ENCODE assay signal across 9 mouse cellular contexts in the genomic region with DNA sequence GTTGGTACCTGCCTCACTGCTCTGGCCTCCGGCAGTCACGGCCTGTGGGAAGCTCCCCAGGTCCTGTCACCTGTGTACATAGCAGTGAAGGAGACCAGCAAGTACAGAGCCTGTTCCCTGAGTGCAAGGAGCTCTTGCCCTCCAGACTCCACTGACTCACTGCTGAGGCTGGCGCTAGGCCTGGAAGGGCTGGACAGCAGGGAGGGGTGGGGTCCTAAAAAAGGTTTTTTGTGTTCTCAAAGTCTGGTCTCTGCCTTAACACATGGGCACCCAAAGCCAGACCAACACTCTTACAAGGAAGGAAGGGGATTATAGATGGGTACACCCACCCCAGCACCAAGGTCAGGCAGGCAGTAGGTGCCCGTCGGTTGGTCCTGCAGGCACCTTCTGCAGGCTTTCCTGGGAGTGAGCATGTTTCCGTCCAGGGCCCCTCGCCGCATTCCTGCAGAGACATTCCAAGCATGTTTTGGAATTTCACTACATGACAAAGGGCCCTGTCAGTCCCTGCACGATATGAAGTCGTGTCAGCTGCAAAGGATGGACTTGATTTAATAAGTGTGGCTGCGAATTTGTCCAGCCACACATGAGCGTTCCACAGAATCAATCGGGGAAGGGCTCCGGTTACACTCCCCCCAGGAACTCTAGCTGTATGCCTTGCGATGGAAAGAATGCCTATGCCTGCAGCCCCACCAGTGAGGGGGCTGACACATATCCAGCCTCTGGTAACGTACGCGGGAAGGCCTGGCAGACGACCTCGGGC. TPM values are rescaled to one million over a fixed set of nuclear protein-coding genes. Genes with fewer than 3 reads are reported as not detected.
DNase-seq lines count a peak whose midpoint lies in the region; ATAC-seq lines count a peak whose summit lies in the region.
"Had no signal": no experiment of that assay in that cellular context is flagged by ENCODE, and none has a peak within 500 bp of the region (broad histone marks: within the 10 kb centered on the region; RNA-seq: fewer than 3 reads in every experiment).

No protein-coding gene starts in this region.

- 30% methylated on average over 20 of the region's 20 CpGs for WGBS in kidney, embryonic 15.5 days
- WGBS in embryonic facial prominence, embryonic 10.5 days: 26% methylated on average over 20 of the region's 20 CpGs

- no peaks in the 10 kb centered on the region for H3K27me3 ChIP-seq in kidney, embryonic 15.5 days
- no peaks in the 10 kb centered on the region; the same call in 1 of the 2 replicates for H3K27me3 ChIP-seq in embryonic facial prominence, embryonic 10.5 days (replicated peaks; ENCODE audit: low read depth, poor library complexity, severe bottlenecking)

- H3K9ac ChIP-seq in kidney, embryonic 15.5 days: no peak overlapping the region

- no peaks in the 10 kb centered on the region for H3K9me3 ChIP-seq in kidney, embryonic 15.5 days (replicated peaks)
- no peaks in the 10 kb centered on the region for H3K9me3 ChIP-seq in embryonic facial prominence, embryonic 10.5 days
- H3K9me3 ChIP-seq: G1E had no signal

- peak overlapping the region; percentile 72 for H3K27ac ChIP-seq in kidney, embryonic 15.5 days
- peak overlapping the region; percentile 84 for H3K27ac ChIP-seq in embryonic facial prominence, embryonic 10.5 days (replicated peaks)

- ATAC-seq in kidney, embryonic 15.5 days (replicated peaks; ENCODE audit: low FRiP score): no peak; the same call in 1 of the 2 replicates

- peak overlapping the region; percentile 2; the same call in 1 of the 2 replicates for H3K4me2 ChIP-seq in kidney, embryonic 15.5 days

- H3K4me1 ChIP-seq in kidney, embryonic 15.5 days: peaks cover 48% of the 10 kb centered on the region
- H3K4me1 ChIP-seq in embryonic facial prominence, embryonic 10.5 days: peaks cover 90% of the 10 kb centered on the region

- no peak for DNase-seq in kidney, adult 18-20 months
- peak; percentile 69 for DNase-seq in embryonic facial prominence, embryonic 10.5 days (ENCODE audit: low spot score)
- peak; percentile 45 for DNase-seq in heart, postnatal 25 days (ENCODE audit: low spot score)
- DNase-seq in lung, postnatal 4 days: peak; percentile 45 to 71
- DNase-seq in spleen, adult 18-20 months: no peak
- no peak for DNase-seq in frontal cortex, postnatal 25 days (ENCODE audit: low spot score in 2 of 2)
- no peak for DNase-seq in ovary, adult 18-20 months (ENCODE audit: low spot score)

- no peak overlapping the region for H3K4me3 ChIP-seq in kidney, embryonic 15.5 days (replicated peaks)
- peak overlapping the region; percentile 27; the same call in 1 of the 2 replicates for H3K4me3 ChIP-seq in embryonic facial prominence, embryonic 10.5 days

- intact Hi-C loops in heart, postnatal 25 days (cut with DNase I): no loop called here

- no peaks in the 10 kb centered on the region for H3K36me3 ChIP-seq in kidney, embryonic 15.5 days
- H3K36me3 ChIP-seq in embryonic facial prominence, embryonic 10.5 days (replicated peaks): no peaks in the 10 kb centered on the region
- H3K36me3 ChIP-seq: G1E had no signal

RNA-seq across cellular contexts. Expression of a gene that starts 47.5 kb away (rescaled TPM):
- 5.1 and 5.3 TPM in 2 replicates for polyA plus RNA-seq in kidney, embryonic 15.5 days (2015; fragmentation: Nextera tagmentation; extraction: Ambion mirVana)
- polyA plus RNA-seq in embryonic facial prominence, embryonic 10.5 days (2016; fragmentation: Nextera tagmentation; extraction: Ambion mirVana): 4.3 and 5.4 TPM in 2 replicates
- 1 to 10 TPM; 1.1 to 1.3 TPM for total RNA-seq in heart, postnatal 25 days (2021)

RNA-seq across cellular contexts. Expression of a gene that starts 47.7 kb away (rescaled TPM):
- 152 and 165 TPM in 2 replicates for polyA plus RNA-seq in kidney, embryonic 15.5 days (2015; fragmentation: Nextera tagmentation; extraction: Ambion mirVana)
- 128 and 134 TPM in 2 replicates for polyA plus RNA-seq in embryonic facial prominence, embryonic 10.5 days (2016; fragmentation: Nextera tagmentation; extraction: Ambion mirVana)
- total RNA-seq in heart, postnatal 25 days (2021): 10 to 100 TPM; 66.1 to 68.7 TPM

Comparison
In these comparisons a context has a peak if more than half of its experiments do, and no peak if none do; other contexts are left out.
1. DNase-seq: peak in embryonic facial prominence, embryonic 10.5 days (single experiment), heart, postnatal 25 days (single experiment) and lung, postnatal 4 days (2 of 2); none in kidney, adult 18-20 months (single experiment), spleen, adult 18-20 months (0 of 2), frontal cortex, postnatal 25 days (0 of 2) and ovary, adult 18-20 months (single experiment).